Mouse (Mus musculus): ENCODE results near the gene Arhgap27.

- no peak for TF ChIP-seq CTCF (IDR thresholded peaks at IDR 0.05; ENCODE audit: low read depth)
- TF ChIP-seq EP300 (optimal IDR thresholded peaks at IDR 0.05) = no peak
Measured at GRCm38 (mm10) chr11:103307910-103308309, 55.6 kb downstream of the Arhgap27 start.

Measured in stomach, postnatal 0 days (tissue).